Mouse (Mus musculus) bone marrow, adult 2 months (tissue): Measurements from ENCODE around the gene Gpc5. TPM values are rescaled to one million over a fixed set of nuclear protein-coding genes. Genes with fewer than 3 reads are reported as not detected.

Experiments
- H3K27ac ChIP-seq: fragments of 200-500 bp; 2 replicates; pipeline ENCODE4 v1.5.1; 2012; ENCODE audit warnings: low read depth, mild to moderate bottlenecking, control low read depth, inconsistent platforms, low read length; ENCODE audit not compliant: control insufficient read depth, poor library complexity, insufficient read depth
- H3K4me1 ChIP-seq: fragments of 200-500 bp; 2 replicates; pipeline ENCODE4 v1.6.1; 2011; ENCODE audit warnings: low read length; ENCODE audit not compliant: control insufficient read depth, insufficient read depth
- H3K4me3 ChIP-seq: fragments of 200-500 bp; replicated peaks from 2 replicates; pipeline ENCODE3; 2011; ENCODE audit warnings: mild to moderate bottlenecking, low read depth, low read length, control low read depth; ENCODE audit not compliant: control insufficient read depth
- CTCF ChIP-seq: fragments of 200-500 bp; IDR thresholded peaks from 2 replicates; pipeline ENCODE4 v1.5.1; 2011; ENCODE audit warnings: low read length, control low read depth; ENCODE audit not compliant: control insufficient read depth, insufficient read depth
- POLR2A ChIP-seq: fragments of 200-500 bp; IDR thresholded peaks from 2 replicates; pipeline ENCODE4 v1.6.1; 2011; ENCODE audit warnings: low read depth, mild to moderate bottlenecking, control low read depth, low read length, borderline replicate concordance; ENCODE audit not compliant: control insufficient read depth
- WGBS: fragments of 180-500 bp; shearing (Covaris S2); methylation state at CpG from one replicate; pipeline ENCODE4 v1.1.7; 2018; 5-methylcytosine and 5-hydroxymethylcytosine counted together
- polyA plus RNA-seq: library from polyadenylated mRNA; stranded (reverse); fragments of >200 nt; gene quantifications from 2 replicates; pipeline ENCODE4 v1.2.4, GENCODE M21; 2011; ENCODE audit warnings: low replicate concordance; ENCODE audit not compliant: missing spikeins, insufficient read depth, insufficient read length

Gpc5 gene
- polyA plus RNA-seq, 1 experiment: not detected

DNA sequence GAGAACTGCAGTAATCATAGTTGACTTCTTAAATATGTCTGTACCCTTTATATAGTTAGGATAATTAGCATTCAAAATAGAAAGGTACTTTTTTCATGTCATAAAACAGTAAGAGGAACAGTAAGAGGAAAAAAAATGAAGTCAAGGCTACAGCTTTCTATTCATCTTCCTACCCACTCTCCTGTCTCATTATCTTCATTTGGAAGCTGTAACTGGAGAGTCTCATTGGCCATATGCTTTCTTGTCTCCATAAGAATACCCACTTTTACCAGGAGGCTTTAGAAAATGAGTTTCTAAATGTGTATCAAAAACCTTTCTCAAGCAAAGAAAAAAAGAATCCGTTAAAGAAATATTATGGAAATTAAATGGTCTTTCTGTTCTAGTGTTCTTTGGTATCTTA lies 541.3 kb downstream of the Gpc5 start:
- no peaks in the 10 kb centered on the region for H3K4me1 ChIP-seq
- H3K27ac ChIP-seq: no peak overlapping the region
- WGBS: 63% methylated on average over 1 of the region's 1 CpGs
- H3K4me3 ChIP-seq: no peak overlapping the region
- no peak for TF ChIP-seq POLR2A
- no peak for TF ChIP-seq CTCF

DNA sequence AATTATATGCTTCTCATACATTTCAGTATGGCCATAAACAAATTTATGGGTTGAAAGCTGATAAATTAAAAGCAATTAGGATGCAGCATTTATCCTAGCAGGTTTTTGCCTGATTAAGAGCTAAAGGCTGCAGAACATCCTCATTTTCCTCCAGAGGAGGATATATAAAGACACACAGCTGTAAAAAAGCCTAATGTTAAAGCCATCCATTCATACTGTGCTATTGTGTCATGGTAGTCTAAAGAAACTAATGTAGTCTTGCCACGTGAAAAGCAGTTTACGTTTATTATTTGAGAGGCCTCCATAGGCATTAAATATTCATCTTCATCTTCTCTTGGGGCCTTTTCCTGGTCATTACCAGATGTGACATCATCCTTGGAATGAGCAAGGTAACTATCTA lies 587.9 kb downstream of the Gpc5 start:
- 80% methylated on average over 2 of the region's 2 CpGs for WGBS
- no peak overlapping the region for H3K27ac ChIP-seq
- H3K4me1 ChIP-seq: no peaks in the 10 kb centered on the region
- H3K4me3 ChIP-seq: no peak overlapping the region
- no peak for TF ChIP-seq POLR2A
- no peak for TF ChIP-seq CTCF

DNA sequence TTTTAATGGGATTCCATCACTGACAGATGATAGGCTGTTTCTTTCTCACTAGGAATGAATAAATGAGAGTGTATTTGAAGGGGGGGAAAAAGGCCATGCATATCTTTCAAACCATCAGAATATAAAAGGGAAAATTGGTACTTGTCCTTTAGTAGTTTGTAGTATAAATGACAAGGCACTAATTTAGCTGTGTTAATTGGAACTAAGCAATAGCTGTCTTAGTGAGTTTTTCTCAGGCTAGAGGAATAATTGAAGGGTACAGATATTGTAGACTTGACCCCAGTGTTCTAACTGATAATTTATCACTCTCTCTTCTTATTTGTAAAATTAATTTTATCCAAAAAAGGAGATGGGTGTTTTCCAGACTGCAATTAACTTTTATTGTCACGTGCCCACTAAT lies 654.0 kb downstream of the Gpc5 start:
- no peak overlapping the region for H3K27ac ChIP-seq
- H3K4me1 ChIP-seq: no peaks in the 10 kb centered on the region
- H3K4me3 ChIP-seq: no peak overlapping the region
- TF ChIP-seq POLR2A (no peak), CTCF (no peak)
- WGBS: 84% methylated on average over 1 of the region's 1 CpGs

DNA sequence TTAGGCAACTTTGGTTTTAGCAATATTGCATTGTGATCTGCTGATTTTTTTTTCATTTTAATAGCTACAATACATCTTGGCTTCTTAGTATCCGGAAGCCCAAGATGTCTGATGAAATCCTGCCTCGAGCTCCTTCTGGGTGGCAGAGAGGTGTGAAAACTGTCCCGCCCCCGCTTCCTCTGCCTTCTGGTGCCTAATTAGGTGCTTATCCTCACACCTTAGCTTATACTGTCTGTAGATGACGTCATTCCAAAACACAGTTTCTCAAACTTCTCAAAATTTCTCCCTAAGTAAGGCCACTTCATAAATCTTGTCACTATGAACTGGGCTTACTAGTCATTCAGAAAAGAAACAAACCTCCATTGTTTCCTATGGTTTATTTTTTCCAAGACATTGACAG lies 668.2 kb downstream of the Gpc5 start:
- TF ChIP-seq CTCF (no peak), POLR2A (no peak)
- Histone ChIP-seq H3K4me3 (no peak overlapping the region), H3K4me1 (no peaks in the 10 kb centered on the region), H3K27ac (no peak overlapping the region)
- 42% methylated on average over 5 of the region's 5 CpGs for WGBS

DNA sequence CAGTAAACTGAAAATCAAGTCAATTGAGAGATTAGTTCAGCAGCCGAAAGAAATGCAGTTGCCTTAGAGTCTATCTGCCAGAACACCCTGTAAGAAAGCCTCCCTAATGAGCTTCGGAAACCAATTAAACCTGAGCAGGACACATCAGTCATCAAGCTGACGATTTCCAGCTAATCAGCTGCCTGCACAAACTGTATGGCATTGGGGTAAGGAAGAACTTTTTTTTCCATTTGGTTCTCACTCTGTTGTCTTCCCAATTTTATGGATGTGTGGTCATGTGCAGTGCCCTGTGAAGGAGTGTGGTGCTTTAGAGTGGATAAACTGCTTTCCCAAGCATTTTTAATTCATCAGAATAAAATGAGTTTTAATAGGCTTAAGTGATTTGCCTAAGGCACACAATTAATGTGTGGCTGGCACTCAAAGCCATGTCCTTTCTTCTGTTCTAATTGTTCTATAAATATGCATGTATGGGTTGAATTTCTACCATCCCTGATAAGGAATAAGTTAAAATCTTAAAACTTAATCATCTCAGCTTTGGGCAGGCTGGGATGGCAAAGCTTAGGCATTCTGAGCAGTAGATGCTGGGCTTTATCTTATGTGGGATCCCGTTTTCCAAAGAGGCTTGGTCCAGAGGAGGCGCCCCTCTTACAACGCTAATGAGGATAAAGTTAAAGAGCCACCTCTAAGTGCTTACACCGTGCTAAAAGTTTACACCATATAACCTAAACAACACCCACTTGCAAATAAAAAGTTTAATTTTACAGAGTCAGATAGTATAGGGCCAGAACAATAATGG lies 687.6 kb downstream of the Gpc5 start:
- 75% methylated on average over 7 of the region's 7 CpGs for WGBS
- TF ChIP-seq CTCF (no peak), POLR2A (no peak)
- H3K27ac ChIP-seq: no peak overlapping the region
- H3K4me3 ChIP-seq: no peak overlapping the region
- no peaks in the 10 kb centered on the region for H3K4me1 ChIP-seq

DNA sequence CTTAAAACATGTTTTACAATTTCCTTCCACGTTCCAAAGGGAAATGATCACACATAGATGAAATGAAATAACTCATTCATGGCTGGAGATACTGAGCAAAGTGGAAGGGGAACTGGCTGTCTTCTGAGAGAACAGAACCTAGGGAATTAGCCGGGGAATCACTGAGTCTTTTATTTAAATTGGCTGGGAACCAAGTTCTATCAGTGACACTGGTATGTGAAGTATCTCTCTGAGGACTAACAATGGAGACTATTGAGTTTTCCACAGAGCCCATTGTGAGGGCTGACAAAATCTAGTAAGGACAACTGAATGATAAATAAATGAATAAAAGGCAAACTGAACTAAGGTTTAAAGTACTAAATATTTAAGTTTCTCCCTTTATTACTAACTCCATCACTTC lies 712.7 kb downstream of the Gpc5 start:
- TF ChIP-seq POLR2A: no peak
- TF ChIP-seq CTCF: no peak
- no peak overlapping the region for H3K27ac ChIP-seq
- WGBS: 43% methylated on average over 2 of the region's 2 CpGs
- H3K4me1 ChIP-seq: no peaks in the 10 kb centered on the region
- no peak overlapping the region for H3K4me3 ChIP-seq

DNA sequence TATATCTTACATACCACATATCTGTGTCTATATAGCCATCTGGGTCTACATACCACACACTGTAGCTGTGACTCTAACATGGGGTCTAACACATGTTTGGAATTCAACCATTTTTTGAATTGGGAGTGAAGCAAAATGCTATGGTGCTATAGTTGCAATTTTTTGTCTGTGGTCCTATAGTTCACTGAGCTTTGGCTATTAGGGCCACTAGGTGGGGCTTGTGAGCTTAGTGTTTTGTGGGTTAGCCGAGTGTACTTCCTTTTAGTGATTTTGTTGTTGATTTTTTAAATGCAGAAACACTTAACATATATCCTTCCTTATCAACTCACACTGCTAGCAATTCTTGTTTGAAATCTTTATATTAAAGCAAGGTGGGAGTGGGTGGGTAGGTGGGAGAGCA lies 727.0 kb downstream of the Gpc5 start:
- WGBS: 3% methylated on average over 1 of the region's 1 CpGs

DNA sequence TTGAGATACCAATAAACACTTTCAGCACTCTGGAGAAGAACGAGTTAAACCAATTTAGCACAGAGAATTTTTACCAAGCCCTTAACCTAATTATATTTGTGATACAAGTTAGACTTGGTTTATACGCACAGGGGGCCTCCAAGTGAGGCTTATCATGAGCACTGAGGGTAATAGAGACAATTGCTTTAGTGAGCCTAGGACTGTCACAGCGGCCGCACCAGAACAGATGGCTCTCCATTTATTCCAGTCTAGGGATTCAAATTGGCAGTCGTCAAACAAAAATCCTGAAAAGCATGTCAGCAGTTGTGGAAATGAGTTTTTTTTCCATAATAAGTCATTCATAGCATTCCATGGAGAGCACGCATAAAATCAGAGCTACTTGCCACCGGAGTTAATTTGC lies 729.6 kb downstream of the Gpc5 start:
- Histone ChIP-seq H3K4me1 (no peaks in the 10 kb centered on the region), H3K4me3 (no peak overlapping the region), H3K27ac (no peak overlapping the region)
- no peak for TF ChIP-seq CTCF
- no peak for TF ChIP-seq POLR2A
- WGBS: 86% methylated on average over 7 of the region's 7 CpGs

More for the DNA sequence above, 727.0 kb downstream of the Gpc5 start:
- no peak overlapping the region for H3K27ac ChIP-seq
- TF ChIP-seq POLR2A (no peak), CTCF (no peak)
- H3K4me3 ChIP-seq: no peak overlapping the region
- H3K4me1 ChIP-seq: no peaks in the 10 kb centered on the region
